Mouse (Mus musculus) MEL-GATA-1-ER (cell line): Measurements from ENCODE around the gene Lpp.
"Not testable (repeated sequence)": the region's sequence is repeated elsewhere in the genome, so short reads cannot be mapped to it uniquely, and the experiment has no call there.

Experiments
- DNase-seq: peaks from one replicate; pipeline ENCODE4 v3.0.0-alpha.2; 2012; ENCODE audit warnings: low read depth; ENCODE audit errors: extremely low read depth

The Lpp gene

DNA sequence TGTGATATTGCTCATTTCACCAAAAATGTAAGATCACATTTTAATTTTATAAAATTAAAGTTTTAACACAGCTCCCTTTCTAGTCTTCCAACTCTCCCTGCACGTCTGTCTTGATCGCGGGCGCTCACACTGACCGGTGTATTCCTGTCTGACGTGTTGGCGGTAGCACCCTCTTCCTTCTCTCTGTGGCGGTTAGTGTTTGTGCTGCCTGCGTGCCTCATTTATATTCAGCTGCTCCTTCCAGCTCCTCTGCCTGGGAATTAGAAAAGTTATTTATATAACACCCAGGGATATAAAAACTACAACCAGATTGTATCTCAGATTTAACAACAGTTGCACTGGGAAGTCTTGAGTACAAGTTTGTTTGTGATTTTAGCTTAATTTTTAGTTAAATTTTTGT is 573.2 kb downstream of the Lpp start:
- DNase-seq = no peak

DNA sequence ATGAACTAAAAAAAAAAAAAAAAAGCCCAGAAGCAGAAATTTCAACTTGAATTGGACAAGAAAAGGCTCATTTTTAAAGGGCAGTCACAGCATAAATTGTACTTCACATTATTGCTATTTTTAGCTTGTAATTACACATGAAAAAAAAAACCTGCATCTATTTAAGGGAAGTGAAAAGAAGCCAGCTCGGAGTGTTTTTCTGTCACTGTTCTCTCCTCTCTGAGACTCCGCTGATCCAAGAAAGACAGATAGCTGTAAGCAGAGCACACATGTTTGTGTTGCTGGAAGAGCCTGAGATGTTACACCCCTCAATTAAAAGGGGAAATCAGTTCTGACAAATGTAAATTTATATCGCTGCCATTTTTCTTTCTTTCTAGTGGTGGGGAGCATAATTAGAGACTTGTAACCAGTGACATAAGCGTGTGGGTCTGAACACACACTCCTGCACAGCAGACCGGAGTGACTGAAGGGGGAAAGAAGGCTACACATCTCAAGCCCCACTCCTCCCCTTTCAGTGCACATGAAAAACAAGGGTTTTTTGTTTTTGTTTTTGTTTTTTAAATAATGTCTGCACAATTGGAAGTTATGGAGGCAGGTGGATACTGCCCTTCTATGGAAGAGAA is 579.8 kb downstream of the Lpp start:
- DNase-seq = no peak

DNA sequence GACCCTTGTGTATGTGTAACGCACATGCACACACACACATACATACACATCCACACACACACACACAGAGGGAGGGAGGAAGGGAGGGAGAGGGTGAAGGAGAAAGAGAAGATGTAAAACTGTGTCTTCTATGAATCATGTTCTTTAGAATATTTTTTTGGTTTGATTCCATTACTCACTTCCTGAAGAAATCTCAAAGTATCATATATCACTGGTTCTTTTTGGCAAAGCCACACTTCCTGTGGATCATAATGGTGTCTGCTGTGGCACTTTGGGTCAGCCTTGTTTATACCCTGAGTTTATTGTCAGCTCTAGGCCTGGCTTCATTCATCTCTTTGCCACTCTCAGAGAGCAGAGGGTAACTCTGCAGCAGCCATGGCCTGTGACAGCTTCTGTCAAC is 584.5 kb downstream of the Lpp start:
- no peak for DNase-seq

DNA sequence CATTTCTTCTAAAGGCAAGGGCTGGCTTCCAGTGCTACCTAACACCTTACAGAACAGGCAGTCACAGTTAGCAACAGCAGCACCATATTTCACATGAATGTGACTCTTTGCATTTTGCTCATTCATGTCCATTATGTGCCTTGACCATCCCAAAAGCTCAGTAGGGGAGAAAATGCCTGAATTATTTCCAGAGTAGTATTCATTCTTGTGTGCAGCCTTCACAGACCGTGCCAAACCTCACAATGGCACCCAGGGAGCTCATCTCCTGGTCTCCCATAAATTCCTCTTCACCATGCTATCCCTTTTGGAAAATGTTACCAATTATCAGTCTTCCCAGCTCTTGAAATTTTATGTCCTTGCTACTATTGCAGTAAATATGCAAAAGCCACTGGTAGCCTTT is 584.9 kb downstream of the Lpp start:
- DNase-seq = no peak

DNA sequence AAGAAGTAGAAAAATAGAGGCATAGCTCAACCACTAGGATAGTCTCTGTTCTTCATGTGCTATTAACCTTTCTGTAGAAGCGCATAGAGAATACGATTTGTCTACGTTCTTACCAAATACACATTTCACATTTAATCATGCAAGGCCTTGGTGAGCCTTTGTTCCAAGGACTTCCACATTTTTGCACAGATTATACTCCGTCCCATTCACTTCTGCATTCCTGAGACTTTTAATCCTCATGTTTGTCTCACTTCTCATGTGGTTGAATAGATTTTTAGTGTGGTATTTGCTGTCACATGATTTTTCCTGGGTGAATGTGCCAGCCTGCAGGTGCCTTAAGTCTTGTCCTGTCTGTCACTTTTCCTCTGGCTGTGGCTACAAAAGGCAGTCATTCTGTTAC is 586.1 kb downstream of the Lpp start:
- DNase-seq = no peak

DNA sequence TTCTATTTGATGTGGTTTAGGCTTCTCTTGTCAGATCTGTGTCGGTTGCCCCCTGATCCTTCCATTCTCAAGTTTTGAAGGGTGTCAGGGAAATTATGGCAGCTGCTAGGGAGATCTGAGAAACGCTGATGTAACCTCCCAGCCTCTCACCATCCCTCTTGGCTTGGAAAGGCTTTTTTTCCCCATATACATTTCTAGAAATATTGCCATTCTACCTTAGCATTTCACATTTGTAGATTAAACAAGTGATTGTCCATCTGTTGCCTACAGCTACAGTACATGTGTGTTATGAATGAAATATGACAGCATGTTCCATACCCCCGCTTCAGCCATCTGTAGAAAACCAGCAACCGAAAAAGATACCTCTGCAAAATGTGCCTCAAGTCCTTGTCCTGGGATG is 589.5 kb downstream of the Lpp start:
- DNase-seq = no peak

DNA sequence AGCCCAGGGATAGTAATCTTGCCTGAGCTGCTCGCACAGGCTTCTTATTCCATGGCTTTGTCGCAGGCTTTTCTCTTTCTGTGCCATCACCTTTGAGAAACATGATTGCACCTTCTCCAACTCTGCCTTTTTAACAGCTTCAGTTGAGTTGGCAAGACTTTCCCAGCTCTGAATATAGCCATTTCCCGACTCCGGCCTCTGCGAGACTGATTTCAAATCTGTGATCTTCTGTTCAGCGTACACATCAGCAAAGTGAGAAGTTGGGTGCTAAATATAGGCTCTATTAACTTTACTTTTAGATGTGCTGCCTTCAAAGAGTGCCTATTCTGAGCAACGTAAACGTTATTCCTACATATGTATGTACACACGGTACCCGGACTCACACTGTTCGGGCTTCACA is 597.0 kb downstream of the Lpp start:
- DNase-seq = no peak

DNA sequence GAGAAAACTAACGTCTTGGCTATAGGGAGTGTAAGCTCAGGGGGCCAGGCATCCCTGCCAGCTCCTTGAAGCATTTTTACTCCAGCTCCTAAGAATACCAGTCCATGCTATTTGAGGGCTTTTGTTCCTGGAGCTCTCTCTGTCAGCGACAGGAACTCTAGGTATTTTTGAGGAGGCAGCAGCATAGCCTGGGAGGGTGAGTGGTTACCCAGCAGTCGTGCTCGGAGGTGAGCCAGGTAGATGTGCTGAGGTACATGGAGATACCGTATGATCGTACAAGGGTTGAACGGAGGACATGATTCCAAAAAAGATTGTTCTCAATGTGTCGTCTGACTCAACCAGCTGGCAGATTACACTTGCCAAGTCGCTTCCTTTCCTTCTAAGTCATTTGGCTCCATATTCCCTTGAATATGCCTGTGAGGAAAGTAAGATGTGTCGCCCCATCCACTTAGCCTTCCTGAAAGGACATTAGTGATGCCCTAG is 597.8 kb downstream of the Lpp start:
- DNase-seq = no peak

DNA sequence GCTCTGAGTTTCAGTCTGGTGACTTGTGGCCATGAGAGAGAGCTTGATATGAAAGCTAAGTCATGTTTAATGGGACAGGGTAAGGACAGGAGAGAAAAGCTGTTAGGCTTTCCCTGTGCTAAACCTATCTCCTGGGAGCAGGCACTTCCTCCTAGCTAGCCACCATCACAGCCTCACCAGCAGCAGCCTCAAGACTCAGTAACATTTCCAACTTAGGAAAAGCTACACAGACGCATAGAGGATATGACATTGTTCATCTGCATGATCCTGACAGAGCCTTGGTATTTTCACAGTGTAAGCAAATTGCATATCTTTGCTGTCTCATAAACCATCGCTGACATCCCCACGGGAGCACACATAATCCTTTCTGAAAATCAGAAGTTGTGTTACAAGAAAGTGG is 598.7 kb downstream of the Lpp start:
- DNase-seq = no peak

DNA sequence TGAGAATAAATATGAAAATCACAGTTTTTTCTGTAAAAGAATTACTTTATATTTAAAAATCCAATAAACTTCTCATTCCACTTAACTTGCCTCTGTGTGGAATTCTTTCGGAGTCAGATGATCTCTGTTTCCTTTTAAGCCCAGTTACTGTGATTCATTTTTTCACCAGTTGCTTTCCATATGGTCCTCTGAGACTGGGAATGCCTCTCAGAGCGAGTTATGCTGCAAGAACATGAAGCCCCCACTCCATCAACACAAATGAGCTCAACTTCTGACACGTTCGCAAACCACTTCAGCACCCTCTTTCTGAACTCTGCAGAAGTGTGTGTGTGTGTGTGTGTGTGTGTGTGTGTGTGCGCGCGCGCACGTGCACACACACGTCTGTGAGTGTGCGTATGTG is 599.2 kb downstream of the Lpp start:
- DNase-seq = no peak

DNA sequence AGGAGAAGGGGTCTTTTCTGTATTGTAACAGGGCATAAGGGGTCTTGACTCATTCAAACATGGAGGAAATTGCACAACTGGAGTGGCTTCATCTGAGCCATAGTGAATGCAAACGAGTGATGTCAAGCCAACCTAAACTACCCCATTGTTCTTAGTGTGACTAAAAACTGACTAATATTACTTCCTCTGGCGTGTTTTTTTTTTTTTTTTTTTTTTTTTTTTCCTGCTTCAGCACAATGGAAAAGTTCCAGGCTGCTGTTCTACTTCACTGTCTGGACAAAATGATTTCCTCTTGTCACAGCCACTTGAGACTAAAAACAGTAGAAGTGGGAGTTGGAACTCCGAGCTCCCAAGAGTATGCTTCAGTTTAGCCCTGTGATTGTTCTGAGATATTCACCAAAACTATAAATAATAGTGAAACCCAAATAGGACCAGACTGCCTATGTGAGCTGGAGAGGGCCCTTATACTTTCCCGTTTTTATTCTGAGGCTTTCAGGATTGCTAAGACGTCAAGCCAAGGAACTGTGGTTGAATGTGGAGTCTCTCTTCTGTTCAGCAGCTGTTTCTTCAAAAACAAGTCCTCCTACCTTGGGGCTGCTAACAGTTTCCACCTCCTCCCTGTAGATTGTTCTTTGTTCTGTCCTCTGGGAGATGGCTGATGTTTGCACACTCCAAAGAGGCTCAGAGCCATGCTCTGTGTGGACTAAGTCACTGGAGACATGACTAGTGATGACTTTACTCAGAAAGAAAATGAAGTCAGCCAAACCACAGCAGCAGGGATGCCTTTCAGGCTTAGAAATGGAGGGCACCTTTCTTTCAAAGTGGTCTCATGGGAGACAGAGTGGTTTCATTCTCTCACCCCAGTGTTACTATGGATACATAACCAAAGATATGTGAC is 617.9 kb downstream of the Lpp start:
- no peak for DNase-seq

DNA sequence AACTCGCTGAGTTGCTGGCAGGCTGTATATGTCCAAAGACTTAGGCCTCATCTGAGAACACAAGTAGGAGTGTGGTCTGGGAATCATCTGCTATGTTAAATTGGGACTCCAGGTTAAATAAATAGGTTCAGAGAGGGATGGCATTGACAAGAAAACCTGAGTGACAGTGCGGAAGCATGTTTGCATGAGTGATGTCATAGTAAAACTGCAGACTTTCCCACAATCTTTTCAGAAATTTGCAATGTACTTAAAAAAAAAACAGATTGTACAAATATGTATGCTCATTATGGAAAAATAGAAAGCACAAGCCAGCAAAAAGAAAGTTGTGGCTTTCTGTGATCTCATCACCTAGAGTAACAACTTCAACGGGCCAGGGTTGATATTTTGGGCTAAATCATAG is 619.6 kb downstream of the Lpp start:
- DNase-seq = no peak

DNA sequence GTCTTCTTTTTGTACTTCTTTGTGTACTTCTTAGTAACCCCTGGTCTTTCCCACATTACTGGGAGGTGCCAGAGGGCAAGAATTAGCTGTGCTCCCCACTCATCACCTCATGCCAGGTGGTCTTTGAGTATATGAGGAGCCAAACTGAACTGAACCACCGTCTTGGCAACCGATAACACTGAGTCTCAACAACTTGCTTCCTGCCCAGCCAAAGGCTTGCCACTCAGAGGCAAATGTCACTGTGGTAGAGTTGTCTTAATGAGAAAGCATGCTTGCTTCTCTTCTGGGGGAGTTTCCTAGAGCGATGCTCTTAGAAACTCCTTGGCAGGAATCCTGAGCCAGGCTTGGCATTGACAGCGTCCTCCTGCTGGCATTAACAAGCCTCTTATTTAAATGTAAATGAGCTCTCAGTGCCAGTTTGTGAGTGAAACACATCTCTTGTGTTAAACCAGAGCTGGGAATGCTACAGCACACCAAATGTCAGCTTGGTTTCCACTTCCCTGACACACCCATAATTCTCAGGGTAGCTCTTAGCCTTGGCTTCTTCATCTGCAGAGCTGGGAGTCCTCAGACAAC is 623.0 kb downstream of the Lpp start:
- no peak for DNase-seq

DNA sequence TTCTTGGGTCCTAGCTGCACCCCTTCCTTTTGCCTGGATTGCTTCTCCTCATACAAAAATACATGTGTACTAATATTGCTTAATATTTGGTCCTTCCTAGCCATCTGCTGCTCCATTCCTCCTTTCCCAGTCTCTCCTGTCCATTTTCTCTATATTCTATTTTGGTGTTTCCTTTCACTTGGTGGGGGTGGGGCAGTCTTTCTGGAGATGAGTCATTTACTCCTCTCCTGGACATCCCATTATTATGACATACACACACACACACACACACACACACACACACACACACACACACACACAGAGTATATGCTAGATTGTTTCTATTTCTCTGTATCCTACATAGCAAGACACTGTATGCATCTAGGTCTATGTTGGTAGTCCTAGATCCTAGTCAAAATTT is 623.7 kb downstream of the Lpp start:
- DNase-seq = no peak

DNA sequence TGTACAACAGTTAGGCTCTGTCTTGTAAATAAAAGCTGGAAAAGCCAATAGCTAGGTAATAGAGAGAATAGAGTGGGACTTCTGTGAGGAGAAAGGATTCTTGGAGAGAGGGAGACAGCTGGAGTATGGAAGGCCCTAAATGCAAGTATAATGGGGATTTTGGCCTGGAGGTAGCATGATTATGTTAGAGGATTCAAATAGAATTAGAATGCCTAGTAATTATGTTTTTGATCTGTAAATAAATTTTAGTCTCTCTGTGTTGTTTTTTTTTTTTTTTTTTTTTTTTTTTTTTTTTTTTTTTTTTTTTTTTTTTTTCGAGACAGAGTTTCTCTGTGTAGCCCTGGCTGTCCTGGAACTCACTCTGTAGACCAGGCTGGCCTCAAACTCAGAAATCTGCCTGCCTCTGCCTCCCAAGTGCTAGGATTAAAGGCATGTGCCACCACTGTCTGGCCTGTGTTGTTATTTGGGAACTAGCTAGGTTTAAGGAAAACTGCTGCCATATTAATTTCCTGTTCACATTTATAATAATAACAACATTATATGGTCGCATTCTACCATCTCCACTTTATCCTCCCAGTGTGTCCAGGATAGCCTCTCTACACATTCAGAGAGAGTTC is 628.5 kb downstream of the Lpp start:
- not testable (repeated sequence) for DNase-seq

DNA sequence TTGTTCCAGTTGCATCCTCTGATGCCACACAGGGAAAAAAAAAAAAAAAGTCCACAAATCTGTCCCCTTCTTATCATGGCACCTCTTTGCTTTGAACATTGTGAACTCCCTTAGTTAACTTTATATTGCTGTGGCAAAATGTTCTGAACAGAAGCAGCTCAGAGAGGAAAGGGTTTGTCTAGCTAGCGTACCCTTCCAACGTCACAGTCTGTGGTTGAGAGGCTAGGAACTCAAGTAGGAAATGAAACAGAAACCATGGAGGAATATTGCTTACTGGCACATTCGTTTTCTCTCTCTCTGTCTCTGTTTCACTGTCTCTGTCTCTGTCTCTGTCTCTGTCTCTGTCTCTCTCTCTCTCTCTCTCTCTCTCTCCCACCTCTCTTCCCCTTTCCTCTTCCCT is 631.3 kb downstream of the Lpp start:
- DNase-seq = no peak

DNA sequence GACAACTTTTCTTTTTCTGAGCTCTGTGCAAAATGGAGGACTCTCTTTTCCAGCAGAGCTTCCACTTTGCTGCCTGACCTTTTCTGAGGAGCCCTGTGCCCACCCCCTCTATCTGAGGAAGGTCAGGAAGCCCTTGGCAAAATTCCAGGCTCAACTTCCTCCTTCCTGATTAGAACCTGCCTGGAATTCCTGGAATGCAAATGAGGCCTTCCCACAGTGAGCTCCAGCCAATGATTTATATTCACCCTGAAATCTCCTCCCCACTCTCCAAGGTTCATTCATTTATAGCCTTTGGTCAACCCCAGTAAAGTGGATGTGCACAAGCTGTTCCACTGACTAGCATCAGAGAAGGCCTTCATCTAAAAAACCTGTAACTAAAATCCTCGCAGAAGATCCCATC is 632.9 kb downstream of the Lpp start:
- no peak for DNase-seq

DNA sequence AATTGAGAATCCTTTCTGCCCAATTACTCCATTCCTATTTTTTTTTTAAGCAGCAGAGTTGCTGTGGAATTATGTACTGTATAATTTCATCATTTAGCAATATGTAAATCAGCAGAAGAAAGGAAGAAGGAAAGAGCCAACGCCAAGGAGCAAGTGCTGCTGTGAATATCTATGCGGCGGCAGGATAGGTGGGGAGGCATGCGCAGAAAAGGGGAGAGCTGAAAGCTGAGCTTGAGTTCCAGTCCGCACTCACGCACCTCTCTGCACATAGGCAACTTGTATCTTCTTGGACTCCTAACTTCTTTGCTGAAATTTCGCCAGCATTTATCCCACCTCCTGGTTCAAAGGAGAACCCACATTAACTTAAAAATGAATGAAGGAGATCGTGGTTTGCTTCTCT is 636.2 kb downstream of the Lpp start:
- DNase-seq = no peak

DNA sequence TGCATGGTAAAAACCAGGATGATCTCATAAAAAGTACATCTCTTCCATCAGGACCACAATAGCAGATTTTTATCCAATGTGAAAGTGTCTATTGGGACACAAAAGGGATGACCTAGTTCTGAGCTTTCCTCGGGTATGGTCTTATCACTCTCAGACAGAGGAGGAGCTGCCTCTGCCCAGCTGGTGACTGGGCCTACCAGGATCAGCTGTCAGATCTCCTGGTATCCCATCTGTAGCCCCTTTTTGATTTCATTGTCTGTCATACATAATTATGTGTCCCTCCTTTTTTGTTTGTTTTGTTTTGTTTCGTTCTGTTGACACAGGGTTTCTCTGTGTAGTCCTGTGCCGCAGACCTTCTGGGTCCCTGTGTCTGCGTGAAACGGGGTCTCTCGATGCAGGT is 644.1 kb downstream of the Lpp start:
- no peak for DNase-seq

DNA sequence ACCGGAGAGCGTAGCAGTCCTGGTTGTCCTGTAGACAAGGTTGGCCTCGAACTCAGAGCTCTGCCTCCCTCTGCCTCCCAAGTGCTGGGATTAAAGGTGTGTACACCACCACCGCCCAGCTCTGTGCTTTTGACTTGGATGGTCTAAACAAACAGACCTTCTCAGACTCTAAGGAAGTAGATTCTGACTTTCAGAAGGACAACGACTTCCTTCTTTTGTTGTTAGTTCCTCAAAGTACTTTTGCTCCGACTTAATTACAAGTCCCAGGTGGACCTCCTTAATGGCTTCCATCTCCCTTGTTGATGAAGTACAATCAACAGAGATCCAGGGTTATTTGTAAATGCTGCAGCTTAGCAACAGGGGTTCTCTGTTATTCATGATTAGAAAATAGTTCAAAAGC is 645.2 kb downstream of the Lpp start:
- DNase-seq = no peak

DNA sequence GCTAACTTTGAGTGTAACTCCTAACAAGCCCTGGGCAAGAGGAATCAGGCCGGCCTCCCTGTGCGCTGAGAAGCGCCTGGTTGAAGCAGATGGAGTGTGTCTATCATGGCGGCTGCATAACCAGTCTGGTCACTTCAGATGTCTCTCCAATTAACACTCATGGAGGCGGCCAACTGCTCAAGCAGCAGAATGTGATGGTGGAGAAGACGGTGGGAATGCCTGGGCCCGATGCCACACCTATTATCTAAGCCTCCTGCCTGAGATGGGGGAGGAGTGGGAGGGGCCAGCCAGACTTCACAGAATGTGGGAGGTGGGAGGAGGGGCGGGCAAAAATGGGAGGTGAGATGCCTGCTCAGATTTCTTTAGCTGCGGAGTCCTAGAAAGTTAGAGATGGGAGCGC is 646.6 kb downstream of the Lpp start:
- no peak for DNase-seq

DNA sequence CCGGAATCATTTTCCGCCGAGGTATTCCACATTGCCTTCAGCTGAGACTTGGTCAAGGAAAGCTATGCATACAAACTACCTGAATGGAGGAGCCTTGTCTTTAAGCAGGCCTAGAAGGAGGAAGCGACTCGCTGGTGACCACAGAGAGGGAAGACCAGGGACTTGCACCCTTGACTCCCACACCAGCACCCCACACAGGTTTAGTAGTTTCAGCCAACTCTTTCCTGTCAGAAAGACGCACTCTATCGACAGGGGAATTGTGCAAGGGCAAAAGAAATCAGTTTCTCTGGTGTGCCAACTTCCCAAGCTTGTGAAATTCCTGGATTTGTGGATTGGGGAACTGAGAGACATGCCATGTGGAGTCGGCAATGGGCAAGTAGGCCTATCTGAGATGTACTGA is 647.9 kb downstream of the Lpp start:
- no peak for DNase-seq
